Mouse (Mus musculus) telencephalon, adult 2 months (tissue): ENCODE measurements around the gene Rasgef1b.

Experiments
- DNase-seq: peaks from one replicate; pipeline ENCODE4 v3.0.0-alpha.2; 2011; ENCODE audit warnings: low read depth, low spot score

Gene Rasgef1b

GRCm38 (mm10) chr5:99495354-99496156 is 233.3 kb downstream of the Rasgef1b start:
- DNase-seq, result no peak

GRCm38 (mm10) chr5:99493861-99494260 is 235.0 kb downstream of the Rasgef1b start:
- no peak for DNase-seq

DNA sequence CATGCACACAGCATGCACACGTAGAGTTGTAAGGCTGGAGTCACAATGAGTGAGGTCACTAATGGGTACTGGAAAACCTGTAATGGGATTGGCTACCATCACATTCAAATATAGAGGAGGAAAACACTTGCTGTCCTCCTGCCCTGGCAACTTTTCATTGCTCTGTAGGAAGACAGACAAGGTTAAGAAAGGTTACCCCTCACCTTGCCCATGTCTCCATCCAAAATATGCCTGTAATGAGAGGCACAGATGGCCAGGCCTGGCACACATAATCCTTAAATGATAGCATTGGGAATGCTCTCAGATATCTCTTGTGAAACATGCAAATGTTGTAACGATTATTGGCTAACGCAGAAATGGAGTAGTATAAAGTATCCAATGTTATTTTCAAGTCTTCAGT is 235.8 kb downstream of the Rasgef1b start:
- DNase-seq, result no peak

DNA sequence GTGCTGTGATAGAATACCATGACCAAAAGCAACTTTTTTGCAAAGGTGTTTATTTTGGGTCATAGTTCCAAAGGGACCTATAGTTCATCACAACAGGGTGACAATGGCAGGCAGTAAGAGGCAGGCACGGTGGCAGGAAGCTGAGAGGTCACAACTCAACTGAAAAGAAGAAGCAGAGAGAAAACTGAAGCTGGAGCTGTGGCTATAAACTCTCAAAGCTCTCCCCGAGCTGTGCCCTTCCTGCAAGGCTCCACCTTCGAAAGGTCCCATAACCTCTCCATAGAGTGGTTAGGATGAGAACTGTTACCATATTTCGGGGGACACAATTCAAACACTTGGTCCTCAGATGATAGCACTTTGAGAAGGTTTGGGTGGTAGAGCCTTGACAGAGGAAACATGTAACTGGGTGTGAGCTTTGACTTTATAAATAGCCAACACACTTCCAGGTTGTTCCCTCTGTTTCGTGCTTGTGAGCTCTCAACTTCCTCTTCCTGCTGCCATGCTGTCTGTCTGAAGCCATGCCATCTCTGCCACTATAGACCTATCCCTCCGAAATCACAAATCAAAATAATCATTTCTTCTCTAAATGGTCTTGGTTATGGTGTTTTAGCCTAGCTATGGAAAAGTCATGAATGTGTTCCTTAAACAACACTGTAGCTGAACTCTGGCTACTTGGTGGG is 240.2 kb downstream of the Rasgef1b start:
- DNase-seq, result no peak

- DNase-seq, result no peak
These were observed 241.6 kb downstream of the Rasgef1b start for GRCm38 (mm10) chr5:99487009-99487858.

GRCm38 (mm10) chr5:99483162-99483561 is 245.7 kb downstream of the Rasgef1b start:
- DNase-seq, result no peak

GRCm38 (mm10) chr5:99482524-99482923 is 246.3 kb downstream of the Rasgef1b start:
- DNase-seq, result no peak

- no peak for DNase-seq
These were observed 246.8 kb downstream of the Rasgef1b start for GRCm38 (mm10) chr5:99482016-99482415.

GRCm38 (mm10) chr5:99480078-99481031 is 248.5 kb downstream of the Rasgef1b start:
- DNase-seq, result no peak

GRCm38 (mm10) chr5:99479263-99480077 is 249.4 kb downstream of the Rasgef1b start:
- DNase-seq, result no peak

DNA sequence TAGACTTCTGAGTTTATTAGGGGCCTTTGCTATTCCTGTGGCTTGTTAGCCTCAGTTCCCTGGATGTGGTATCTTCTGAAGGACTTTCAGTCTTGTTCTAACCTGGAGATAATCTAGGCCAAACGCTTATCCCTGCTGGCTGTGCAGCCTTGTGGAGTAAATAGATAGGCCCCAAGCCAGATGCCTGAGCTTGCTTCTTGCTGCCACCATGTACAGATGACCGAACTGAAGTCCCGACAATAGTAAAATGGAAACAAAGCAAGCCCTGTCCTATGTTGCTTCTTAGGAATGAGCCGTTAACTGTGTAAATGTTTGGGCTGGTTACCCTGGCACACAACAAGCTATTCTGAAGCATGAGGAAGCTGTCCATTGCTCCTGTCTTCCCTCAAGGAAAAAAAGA is 250.1 kb downstream of the Rasgef1b start:
- no peak for DNase-seq

GRCm38 (mm10) chr5:99477420-99477815 is 251.4 kb downstream of the Rasgef1b start:
- no peak for DNase-seq

DNA sequence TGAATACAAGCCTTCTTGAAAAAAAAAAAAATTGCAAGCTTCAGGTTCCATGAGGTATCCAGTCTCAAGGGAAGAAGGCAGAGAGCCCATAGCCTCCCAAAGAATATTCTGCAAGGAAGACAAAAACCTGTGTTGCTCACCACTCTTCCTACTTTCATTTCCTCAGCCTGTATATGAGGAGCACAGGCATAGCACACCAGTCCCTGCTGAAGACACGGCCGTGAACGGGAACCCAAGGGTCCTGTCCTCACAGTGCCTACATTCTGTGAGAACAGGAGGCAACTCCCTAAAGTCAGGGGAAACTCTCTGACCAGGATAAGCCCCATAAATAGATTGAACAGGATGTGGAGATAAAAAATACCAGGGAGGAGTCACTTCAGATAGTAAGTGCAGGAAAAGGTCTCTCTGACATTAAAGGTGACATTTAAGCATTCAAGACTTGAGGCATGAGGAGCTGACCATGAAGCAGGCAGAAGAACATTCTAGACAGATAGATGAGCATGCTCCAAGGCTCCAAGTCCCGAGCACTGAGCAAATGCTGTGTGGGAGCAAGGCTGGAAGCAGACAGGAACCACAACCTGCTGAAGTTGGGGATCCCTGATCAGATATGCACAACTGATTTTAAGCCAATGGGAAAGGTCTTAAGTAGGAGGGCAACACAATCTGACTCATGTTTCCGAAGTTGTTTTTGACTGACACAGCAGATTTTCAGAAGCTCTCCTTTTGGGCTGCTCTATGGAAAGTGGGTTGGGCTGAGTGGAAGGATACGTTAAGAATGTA is 252.0 kb downstream of the Rasgef1b start:
- no peak for DNase-seq

DNA sequence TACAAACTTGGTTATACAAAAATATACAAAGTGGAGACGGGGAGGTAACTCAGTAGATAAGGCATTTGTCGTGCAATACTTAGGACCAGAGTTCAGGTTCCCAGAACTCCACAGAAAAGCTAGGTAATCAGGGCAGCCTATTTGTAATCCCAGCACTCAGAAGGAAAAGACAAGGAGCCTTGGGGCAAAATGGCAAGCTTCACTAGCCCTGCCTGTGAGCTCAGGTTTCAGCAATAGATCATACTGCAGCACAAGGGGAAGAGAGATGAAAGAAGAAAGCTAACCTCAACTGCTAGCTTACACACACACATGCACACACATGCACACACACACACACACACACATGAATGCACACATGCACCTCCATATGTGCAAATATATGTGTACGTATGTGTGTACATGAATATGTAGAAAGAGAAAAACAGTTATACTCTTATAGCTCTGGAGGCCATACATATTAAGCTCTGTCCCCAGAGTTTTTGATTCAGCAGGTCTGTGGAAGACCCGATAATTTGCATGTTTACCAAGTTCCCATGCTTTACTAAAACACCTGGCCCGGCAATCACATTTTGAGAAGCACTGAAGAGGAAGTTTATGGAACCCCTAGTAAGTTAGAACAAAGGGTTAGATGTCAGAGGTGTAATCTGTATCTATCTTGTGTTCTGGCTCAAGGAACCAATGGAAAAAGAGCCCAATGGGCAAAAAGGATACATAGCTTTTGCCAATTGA is 256.1 kb downstream of the Rasgef1b start:
- no peak for DNase-seq

DNA sequence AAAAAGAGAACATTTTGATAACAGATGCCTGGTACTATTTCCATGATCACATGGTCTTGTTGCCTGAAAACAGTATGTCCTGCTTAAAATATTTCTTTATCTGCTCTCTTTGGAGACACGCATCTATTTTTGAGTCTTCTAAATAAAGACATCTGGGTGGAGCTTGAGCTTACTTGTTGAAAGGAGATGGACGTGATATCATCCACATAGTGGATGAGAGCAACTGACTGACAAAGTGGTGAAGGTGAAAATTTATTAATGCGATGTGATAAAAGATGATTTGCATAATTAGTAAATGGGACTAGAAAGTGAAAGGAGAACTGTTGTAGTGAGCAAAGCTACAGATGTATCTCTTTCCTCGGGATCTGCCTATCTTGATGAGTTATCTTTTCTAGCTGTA is 257.1 kb downstream of the Rasgef1b start:
- no peak for DNase-seq

- no peak for DNase-seq
These were observed 258.3 kb downstream of the Rasgef1b start for GRCm38 (mm10) chr5:99470613-99471012.

GRCm38 (mm10) chr5:99459007-99459406 is 269.9 kb downstream of the Rasgef1b start:
- peak; percentile 89 for DNase-seq

DNA sequence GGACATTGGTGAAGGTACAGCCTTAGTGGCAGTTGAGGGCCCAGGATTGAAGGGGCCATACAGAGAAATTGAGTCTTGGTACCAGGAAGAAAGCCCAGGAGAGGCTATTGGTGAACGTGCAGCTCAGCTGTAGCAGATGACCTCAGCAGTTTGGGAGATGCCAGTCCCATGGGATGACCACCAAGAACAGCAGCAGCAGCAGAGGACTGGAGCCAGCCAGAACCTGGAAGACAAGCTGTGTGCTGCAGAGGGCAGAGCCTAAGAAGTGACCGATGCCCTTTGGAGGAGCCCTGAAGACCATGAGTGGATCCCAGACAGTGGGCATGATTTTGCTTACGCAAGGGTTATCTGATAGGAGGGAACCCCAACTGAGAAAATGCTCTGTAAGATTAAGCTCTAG is 271.6 kb downstream of the Rasgef1b start:
- no peak for DNase-seq

GRCm38 (mm10) chr5:99451939-99452338 is 276.9 kb downstream of the Rasgef1b start:
- no peak for DNase-seq
